Mouse (Mus musculus) hindbrain, embryonic 11.5 days (tissue): ENCODE data around the gene Tbc1d10b. TPM values are rescaled to one million over a fixed set of nuclear protein-coding genes. Genes with fewer than 3 reads are reported as not detected.
"Not testable (repeated sequence)": the region's sequence is repeated elsewhere in the genome, so short reads cannot be mapped to it uniquely, and the experiment has no call there.

Experiments
- ATAC-seq: fragments of 200-750 bp; cut with Nextera tagmentation; 2 replicates; pipeline ENCODE4 v1.8.0; 2017; ENCODE audit warnings: mild to moderate bottlenecking, moderate TSS enrichment, moderate library complexity; ENCODE audit not compliant: low FRiP score
- DNase-seq: peaks from one replicate; pipeline ENCODE4 v3.0.0-alpha.2; 2015; ENCODE audit warnings: low spot score
- H3K27ac ChIP-seq: fragments of 300-500 bp; sonication (generic); 2 replicates; pipeline ENCODE4 v1.5.1; 2014; ENCODE audit warnings: mild to moderate bottlenecking, low read depth, low read length
- H3K27me3 ChIP-seq: fragments of 300-500 bp; sonication (generic); 2 replicates; pipeline ENCODE4 v1.6.1; 2014; ENCODE audit warnings: mild to moderate bottlenecking, low read length, moderate library complexity, mixed read lengths; ENCODE audit not compliant: control insufficient read depth, insufficient read depth
- H3K36me3 ChIP-seq: fragments of 300-500 bp; sonication (generic); 2 replicates; pipeline ENCODE4 v1.6.1; 2014; ENCODE audit warnings: mild to moderate bottlenecking, low read length, moderate library complexity, mixed read lengths; ENCODE audit not compliant: control insufficient read depth, insufficient read depth
- H3K4me1 ChIP-seq: fragments of 300-500 bp; sonication (generic); replicated peaks from 2 replicates; pipeline ENCODE4 v1.6.1; 2014; ENCODE audit warnings: low read length, mixed read lengths; ENCODE audit not compliant: control insufficient read depth, insufficient read depth
- H3K4me2 ChIP-seq: fragments of 300-500 bp; sonication (generic); replicated peaks from 2 replicates; pipeline ENCODE4 v1.6.1; 2014; ENCODE audit warnings: mild to moderate bottlenecking, low read depth, low read length
- H3K4me3 ChIP-seq: fragments of 300-500 bp; sonication (generic); 2 replicates; pipeline ENCODE4 v1.5.1; 2014; ENCODE audit warnings: low read depth, low read length
- H3K9ac ChIP-seq: fragments of 300-500 bp; sonication (generic); 2 replicates; pipeline ENCODE4 v1.6.1; 2014; ENCODE audit warnings: low read depth, low read length
- H3K9me3 ChIP-seq: fragments of 300-500 bp; sonication (generic); 2 replicates; pipeline ENCODE4 v1.6.1; 2016; ENCODE audit warnings: low read length; ENCODE audit not compliant: control insufficient read depth
- WGBS: fragments of 180-500 bp; shearing (Covaris S2); extraction: QIAGEN DNeasy Blood & Tissue Kit; methylation state at CpG from one replicate; pipeline ENCODE4 v1.1.7; 2014; 5-methylcytosine and 5-hydroxymethylcytosine counted together
- polyA plus RNA-seq: library from polyadenylated mRNA; unstranded; fragments of >200 nt; fragmentation: Nextera tagmentation; extraction: Ambion mirVana; gene quantifications from 2 replicates; pipeline ENCODE4 v1.2.1, GENCODE M21; 2014

Tbc1d10b gene
- 18.7 and 19.1 TPM in 2 replicates for polyA plus RNA-seq

DNA sequence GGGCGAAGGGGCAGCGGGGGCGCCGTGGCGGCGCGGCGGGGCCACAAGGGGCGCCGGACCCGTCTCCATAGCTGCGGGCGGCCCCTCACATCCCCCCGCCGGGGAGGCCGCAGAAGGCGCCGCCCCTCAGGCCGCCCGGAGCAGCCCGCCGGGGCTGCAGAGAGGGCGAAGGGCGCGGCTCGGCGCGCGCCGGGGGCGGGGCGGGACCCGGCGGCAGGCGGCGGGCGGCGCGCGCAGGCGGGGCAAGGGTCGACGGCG lies at the start of gene Tbc1d10b:
Tbc1d10b (minus strand) TSS at position 174 of the 258 bp plus-strand sequence.
- H3K4me3 ChIP-seq, result peak within 1 kb of the TSS; percentile 90
- no peaks in the 10 kb centered on the region for H3K27me3 ChIP-seq
- H3K9ac ChIP-seq, result peak within 1 kb of the TSS; percentile 92
- H3K4me1 ChIP-seq, result peaks cover 6% of the 10 kb centered on the region; the same call in 1 of the 2 replicates
- 1% methylated on average over 22 of the region's 44 CpGs for WGBS
- DNase-seq, result no peak
- peak within 1 kb of the TSS; percentile 96 for H3K4me2 ChIP-seq
- ATAC-seq, result peak; percentile 51
- H3K27ac ChIP-seq, result peak within 1 kb of the TSS; percentile 77
- H3K9me3 ChIP-seq, result no peaks in the 10 kb centered on the region
- H3K36me3 ChIP-seq, result no peaks in the 10 kb centered on the region

DNA sequence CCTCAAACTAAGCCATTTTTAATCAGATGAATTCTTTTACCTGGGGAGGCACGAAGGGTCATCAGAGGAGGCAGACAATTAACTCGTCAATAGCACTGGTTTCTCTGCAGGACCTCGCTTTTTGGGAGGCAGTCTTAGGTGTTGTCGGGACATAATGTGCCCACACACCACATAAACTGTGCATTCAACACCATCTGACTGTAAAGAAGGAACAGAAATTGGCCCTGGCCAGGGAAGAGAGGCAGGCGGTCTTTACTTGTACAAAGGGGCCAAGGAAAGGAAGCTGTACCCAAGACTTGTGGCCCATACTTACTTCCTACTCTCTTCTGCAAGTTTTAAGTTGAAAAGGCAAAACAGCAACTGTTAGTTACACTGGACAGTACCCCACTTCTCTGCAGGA lies 48.2 kb upstream of the Tbc1d10b start:
- no peaks in the 10 kb centered on the region for H3K9me3 ChIP-seq
- H3K27me3 ChIP-seq, result no peaks in the 10 kb centered on the region
- H3K9ac ChIP-seq, result no peak overlapping the region
- H3K4me1 ChIP-seq, result peaks cover 2% of the 10 kb centered on the region
- no peaks in the 10 kb centered on the region for H3K36me3 ChIP-seq
- H3K27ac ChIP-seq, result no peak overlapping the region
- H3K4me2 ChIP-seq, result no peak overlapping the region
- H3K4me3 ChIP-seq, result no peak overlapping the region
- ATAC-seq (no peak), DNase-seq (no peak)
- 84% methylated on average over 5 of the region's 5 CpGs for WGBS

DNA sequence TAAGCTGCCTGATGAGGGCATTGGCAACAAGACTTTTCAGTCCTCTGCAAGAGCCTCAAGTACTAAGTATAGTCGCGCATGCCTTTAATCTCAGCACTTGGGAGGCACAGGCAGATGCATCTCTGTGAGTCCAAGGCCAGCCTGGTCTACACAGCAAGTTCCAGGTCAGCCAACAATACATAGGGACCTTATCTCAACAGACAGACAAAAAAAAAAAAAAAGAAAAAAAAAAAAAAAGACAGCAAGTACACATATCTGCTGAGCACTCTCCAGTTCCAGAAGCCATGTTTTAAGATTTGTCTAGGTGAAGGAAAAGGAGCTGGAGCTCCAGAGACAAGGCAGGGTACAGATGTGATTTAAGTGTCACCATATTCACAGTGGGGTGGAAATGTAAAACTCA lies 47.7 kb upstream of the Tbc1d10b start:
- Histone ChIP-seq H3K27me3 (no peaks in the 10 kb centered on the region), H3K4me2 (no peak overlapping the region), H3K36me3 (no peaks in the 10 kb centered on the region), H3K4me1 (peaks cover 2% of the 10 kb centered on the region), H3K27ac (no peak overlapping the region), H3K9ac (no peak overlapping the region), H3K9me3 (no peaks in the 10 kb centered on the region), H3K4me3 (no peak overlapping the region)
- no peak for DNase-seq
- 90% methylated on average over 2 of the region's 2 CpGs for WGBS
- no peak for ATAC-seq

DNA sequence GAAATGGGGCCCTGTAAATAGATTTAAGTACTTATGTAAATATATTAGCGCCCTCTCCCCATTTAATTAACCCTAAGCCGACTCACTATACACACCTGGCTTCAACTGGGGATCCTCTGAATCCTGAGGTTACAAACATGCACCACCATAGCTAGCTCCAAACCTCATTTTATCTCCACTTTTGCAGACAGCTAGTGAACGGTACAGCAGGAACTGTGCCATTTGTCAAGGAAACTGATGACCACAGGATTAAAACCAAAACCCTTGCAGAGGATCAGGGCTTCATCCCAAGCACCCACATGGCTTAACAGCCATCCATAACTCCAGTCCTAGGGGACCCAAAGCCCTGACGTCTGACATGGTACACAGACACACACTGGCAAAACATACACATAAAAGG lies 46.7 kb upstream of the Tbc1d10b start:
- 38% methylated on average over 4 of the region's 4 CpGs for WGBS
- Histone ChIP-seq H3K4me2 (peak overlapping the region; percentile 80), H3K36me3 (no peaks in the 10 kb centered on the region), H3K27me3 (no peaks in the 10 kb centered on the region), H3K27ac (no peak overlapping the region; the same call in 1 of the 2 replicates), H3K9me3 (no peaks in the 10 kb centered on the region), H3K9ac (peak overlapping the region; percentile 72; the same call in 1 of the 2 replicates), H3K4me3 (peak overlapping the region; percentile 50), H3K4me1 (peaks cover 2% of the 10 kb centered on the region)
- DNase-seq (no peak), ATAC-seq (no peak)

DNA sequence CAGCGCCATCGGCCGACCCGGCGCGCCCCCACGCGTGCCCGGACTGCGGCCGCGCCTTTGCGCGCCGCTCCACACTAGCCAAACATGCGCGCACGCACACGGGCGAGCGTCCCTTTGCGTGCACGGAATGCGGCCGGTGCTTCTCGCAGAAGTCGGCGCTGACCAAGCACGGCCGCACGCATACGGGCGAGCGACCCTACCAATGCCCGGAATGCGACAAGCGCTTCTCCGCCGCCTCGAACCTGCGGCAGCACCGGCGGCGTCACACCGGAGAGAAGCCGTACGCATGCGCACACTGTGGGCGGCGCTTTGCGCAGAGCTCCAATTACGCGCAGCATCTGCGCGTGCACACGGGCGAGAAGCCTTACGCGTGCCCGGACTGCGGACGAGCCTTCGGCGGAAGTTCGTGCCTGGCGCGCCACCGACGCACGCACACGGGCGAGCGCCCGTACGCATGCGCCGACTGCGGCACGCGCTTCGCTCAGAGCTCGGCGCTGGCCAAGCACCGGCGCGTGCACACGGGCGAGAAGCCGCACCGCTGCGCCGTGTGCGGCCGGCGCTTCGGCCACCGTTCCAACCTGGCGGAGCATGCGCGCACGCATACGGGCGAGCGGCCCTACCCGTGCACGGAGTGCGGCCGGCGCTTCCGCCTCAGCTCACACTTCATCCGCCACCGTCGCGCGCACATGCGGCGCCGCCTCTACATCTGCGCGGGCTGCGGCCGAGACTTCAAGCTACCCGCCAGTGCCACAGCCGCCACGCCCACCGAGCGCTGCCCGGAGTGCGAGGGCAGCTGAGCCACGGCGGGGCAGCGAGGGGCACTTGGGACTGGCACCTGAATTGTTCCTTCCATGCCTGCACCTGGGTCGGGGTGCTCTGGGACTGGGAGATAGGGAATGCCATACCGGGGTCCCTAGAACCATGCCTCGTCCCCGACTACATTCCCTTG lies 45.8 kb upstream of the Tbc1d10b start:
- peaks cover 2% of the 10 kb centered on the region for H3K4me1 ChIP-seq
- no peaks in the 10 kb centered on the region for H3K27me3 ChIP-seq
- peak overlapping the region; percentile 87 for H3K27ac ChIP-seq
- peak overlapping the region; percentile 50 for H3K4me3 ChIP-seq
- DNase-seq (peak; percentile 99), ATAC-seq (peak; percentile 96)
- H3K4me2 ChIP-seq, result peak overlapping the region; percentile 80
- H3K9me3 ChIP-seq, result no peaks in the 10 kb centered on the region
- peak overlapping the region; percentile 72 for H3K9ac ChIP-seq
- no peaks in the 10 kb centered on the region for H3K36me3 ChIP-seq
- WGBS, result 1% methylated on average over 132 of the region's 136 CpGs

DNA sequence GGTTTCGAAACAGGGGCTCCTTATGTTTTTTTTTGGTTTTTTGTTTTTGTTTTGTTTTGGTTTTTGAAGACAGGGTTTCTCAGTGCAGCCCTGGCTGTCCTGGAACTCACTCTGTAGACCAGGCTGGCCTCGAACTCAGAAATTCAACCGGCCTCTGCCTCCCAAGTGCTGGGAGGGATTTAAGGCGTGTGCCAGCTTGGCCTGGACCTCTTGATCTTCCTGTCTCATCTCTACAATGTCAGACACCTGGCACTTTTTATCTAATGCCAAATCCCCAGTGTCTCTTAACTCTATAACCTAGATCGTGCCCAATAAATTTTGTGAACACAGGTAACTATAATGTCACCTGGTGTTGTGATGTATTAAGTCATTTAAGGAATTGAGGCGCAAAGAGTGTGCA lies 45.1 kb upstream of the Tbc1d10b start:
- WGBS, result 84% methylated on average over 6 of the region's 6 CpGs
- ATAC-seq, result no peak
- H3K9ac ChIP-seq, result peak overlapping the region; percentile 70
- peak overlapping the region; percentile 80 for H3K4me2 ChIP-seq
- no peaks in the 10 kb centered on the region for H3K27me3 ChIP-seq
- DNase-seq, result no peak
- no peaks in the 10 kb centered on the region for H3K36me3 ChIP-seq
- no peaks in the 10 kb centered on the region for H3K9me3 ChIP-seq
- H3K4me3 ChIP-seq, result peak overlapping the region; percentile 50
- H3K4me1 ChIP-seq, result no peaks in the 10 kb centered on the region; the same call in none of the 2 replicates
- peak overlapping the region; percentile 87 for H3K27ac ChIP-seq

DNA sequence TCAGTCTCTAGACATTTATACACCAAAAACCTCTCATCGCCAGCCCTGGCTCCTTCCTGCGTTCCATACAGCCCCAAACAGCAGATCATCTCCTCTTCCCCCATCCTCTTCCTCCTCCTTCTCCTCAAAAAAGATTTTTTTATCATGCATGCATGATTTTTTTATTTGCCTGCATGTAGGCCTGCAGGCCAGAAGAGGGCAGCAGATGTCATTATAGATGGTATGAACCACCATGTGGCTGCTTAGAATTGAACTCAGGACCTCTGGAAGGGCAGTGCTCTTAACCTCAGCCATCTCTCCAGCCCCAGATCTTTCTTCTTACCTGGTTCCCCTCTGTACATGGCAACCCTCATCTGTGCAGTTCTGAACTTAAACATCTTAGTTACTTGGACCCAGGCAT lies 44.1 kb upstream of the Tbc1d10b start:
- H3K36me3 ChIP-seq, result no peaks in the 10 kb centered on the region
- 96% methylated on average over 2 of the region's 2 CpGs for WGBS
- no peak overlapping the region for H3K4me3 ChIP-seq
- ATAC-seq (no peak), DNase-seq (peak; percentile 51)
- H3K27me3 ChIP-seq, result no peaks in the 10 kb centered on the region
- H3K27ac ChIP-seq, result no peak overlapping the region
- no peaks in the 10 kb centered on the region; the same call in none of the 2 replicates for H3K4me1 ChIP-seq
- no peak overlapping the region for H3K9ac ChIP-seq
- no peak overlapping the region for H3K4me2 ChIP-seq
- no peaks in the 10 kb centered on the region for H3K9me3 ChIP-seq

DNA sequence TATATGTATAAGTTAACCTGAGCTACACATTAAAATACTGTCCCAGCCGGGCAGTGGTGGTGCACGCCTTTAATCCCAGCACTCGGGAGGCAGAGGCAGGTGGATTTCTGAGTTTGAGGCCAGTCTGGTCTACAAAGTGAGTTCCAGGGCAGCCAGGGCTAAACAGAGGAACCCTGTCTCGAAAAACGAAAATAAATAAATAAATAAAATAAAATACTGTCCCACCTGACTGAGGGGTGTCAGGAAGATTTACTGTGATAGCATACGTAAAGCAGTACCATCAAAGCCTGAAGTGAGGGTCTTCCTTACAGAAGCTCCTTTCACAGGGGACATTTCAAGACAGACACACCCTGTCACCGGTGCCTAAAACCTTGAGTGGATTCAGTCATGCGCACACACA lies 42.2 kb upstream of the Tbc1d10b start:
- H3K36me3 ChIP-seq, H3K4me1 ChIP-seq, H3K27me3 ChIP-seq, ATAC-seq, H3K9ac ChIP-seq, H3K27ac ChIP-seq, DNase-seq, H3K4me2 ChIP-seq, H3K9me3 ChIP-seq, H3K4me3 ChIP-seq: not testable (repeated sequence)
- 95% methylated on average over 8 of the region's 8 CpGs for WGBS
